Mouse (Mus musculus) neural tube, embryonic 13.5 days (tissue): ENCODE data around the gene Ubiad1. TPM values are rescaled to one million over a fixed set of nuclear protein-coding genes. Genes with fewer than 3 reads are reported as not detected.

Experiments used
- ATAC-seq: fragments of 200-750 bp; cut with Nextera tagmentation; 2 replicates; pipeline ENCODE4 v1.8.0; 2017; ENCODE audit warnings: low read depth, mild to moderate bottlenecking, moderate TSS enrichment, moderate library complexity
- H3K27ac ChIP-seq: fragments of 300-500 bp; sonication (generic); replicated peaks from 2 replicates; pipeline ENCODE4 v1.5.1; 2015; ENCODE audit warnings: moderate library complexity, mild to moderate bottlenecking, inconsistent platforms
- H3K27me3 ChIP-seq: fragments of 300-500 bp; sonication (generic); 2 replicates; pipeline ENCODE4 v1.6.1; 2015; ENCODE audit warnings: mild to moderate bottlenecking, inconsistent platforms
- H3K36me3 ChIP-seq: fragments of 300-500 bp; sonication (generic); 2 replicates; pipeline ENCODE4 v1.6.1; 2015; ENCODE audit warnings: mild to moderate bottlenecking, inconsistent platforms
- H3K4me1 ChIP-seq: fragments of 300-500 bp; sonication (generic); replicated peaks from 2 replicates; pipeline ENCODE4 v1.6.1; 2015; ENCODE audit warnings: inconsistent platforms
- H3K4me2 ChIP-seq: fragments of 300-500 bp; sonication (generic); 2 replicates; pipeline ENCODE4 v1.6.1; 2015; ENCODE audit warnings: inconsistent platforms, mild to moderate bottlenecking, moderate library complexity
- H3K4me3 ChIP-seq: fragments of 300-500 bp; sonication (generic); 2 replicates; pipeline ENCODE4 v1.5.1; 2015; ENCODE audit warnings: mild to moderate bottlenecking, inconsistent platforms
- H3K9ac ChIP-seq: fragments of 300-500 bp; sonication (generic); 2 replicates; pipeline ENCODE4 v1.6.1; 2015; ENCODE audit warnings: moderate library complexity, mild to moderate bottlenecking, inconsistent platforms
- H3K9me3 ChIP-seq: fragments of 300-500 bp; sonication (generic); 2 replicates; pipeline ENCODE4 v1.6.1; 2016; ENCODE audit warnings: inconsistent platforms
- WGBS: fragments of 180-500 bp; shearing (Covaris S2); methylation state at CpG from one replicate; pipeline ENCODE4 v1.1.7; 2015; 5-methylcytosine and 5-hydroxymethylcytosine counted together
- polyA plus RNA-seq: library from polyadenylated mRNA; unstranded; fragments of >200 nt; fragmentation: Nextera tagmentation; extraction: Ambion mirVana; gene quantifications from 2 replicates; pipeline ENCODE4 v1.2.1, GENCODE M21; 2015

Ubiad1 gene
- polyA plus RNA-seq, 1 experiment from 2014 or later, result 15.0 TPM

- H3K27ac ChIP-seq, result peak within 1 kb of the TSS; percentile 83
- H3K4me2 ChIP-seq, result peak within 1 kb of the TSS; percentile 82
- peaks cover 13% of the 10 kb centered on the region for H3K36me3 ChIP-seq
- peak within 1 kb of the TSS; percentile 89 for H3K9ac ChIP-seq
- H3K4me1 ChIP-seq, result peaks cover 48% of the 10 kb centered on the region
- ATAC-seq, result peak; percentile 97
- peak within 1 kb of the TSS; percentile 93 for H3K4me3 ChIP-seq
- under 1% methylated on average over 55 of the region's 56 CpGs for WGBS
- H3K9me3 ChIP-seq, result no peaks in the 10 kb centered on the region
- no peaks in the 10 kb centered on the region for H3K27me3 ChIP-seq
Measured at GRCm38 (mm10) chr4:148448179-148448852, 3.7 kb upstream of the Ubiad1 start, which contains the start of gene Mtor. Mtor (plus strand) TSS chr4:148448611.

GRCm38 (mm10) chr4:148442598-148442997, 2.0 kb downstream of the Ubiad1 start:
- H3K4me3 ChIP-seq, result no peak overlapping the region
- no peaks in the 10 kb centered on the region for H3K9me3 ChIP-seq
- no peak overlapping the region for H3K9ac ChIP-seq
- 86% methylated on average over 7 of the region's 7 CpGs for WGBS
- H3K27ac ChIP-seq, result no peak overlapping the region
- no peak for ATAC-seq
- no peaks in the 10 kb centered on the region for H3K36me3 ChIP-seq
- peaks cover 37% of the 10 kb centered on the region for H3K4me1 ChIP-seq
- H3K27me3 ChIP-seq, result no peaks in the 10 kb centered on the region
- H3K4me2 ChIP-seq, result no peak overlapping the region

GRCm38 (mm10) chr4:148441931-148442330, 2.6 kb downstream of the Ubiad1 start:
- 96% methylated on average over 5 of the region's 5 CpGs for WGBS
- no peak overlapping the region for H3K4me3 ChIP-seq
- ATAC-seq, result no peak
- no peak overlapping the region for H3K9ac ChIP-seq
- H3K4me2 ChIP-seq, result no peak overlapping the region
- no peak overlapping the region for H3K27ac ChIP-seq
- H3K27me3 ChIP-seq, result no peaks in the 10 kb centered on the region
- peaks cover 34% of the 10 kb centered on the region for H3K4me1 ChIP-seq
- H3K9me3 ChIP-seq, result no peaks in the 10 kb centered on the region
- no peaks in the 10 kb centered on the region for H3K36me3 ChIP-seq

GRCm38 (mm10) chr4:148435657-148436330, 8.8 kb downstream of the Ubiad1 start:
- Histone ChIP-seq H3K27ac (0 out of 2 replicates have a peak overlapping the region, but pooled peaks have one; percentile 5), H3K27me3 (no peaks in the 10 kb centered on the region), H3K4me2 (no peak overlapping the region), H3K9ac (0 out of 2 replicates have a peak overlapping the region, but pooled peaks have one; percentile 17), H3K36me3 (no peaks in the 10 kb centered on the region), H3K4me1 (peaks cover 30% of the 10 kb centered on the region), H3K4me3 (no peak overlapping the region), H3K9me3 (no peaks in the 10 kb centered on the region)
- 50% methylated on average over 6 of the region's 6 CpGs for WGBS
- peak; percentile 47; the same call in 1 of the 2 replicates for ATAC-seq

GRCm38 (mm10) chr4:148435106-148435505, 9.5 kb downstream of the Ubiad1 start:
- Histone ChIP-seq H3K9ac (0 out of 2 replicates have a peak overlapping the region, but pooled peaks have one; percentile 17), H3K4me3 (no peak overlapping the region), H3K4me1 (peaks cover 30% of the 10 kb centered on the region), H3K4me2 (no peak overlapping the region), H3K27ac (no peak overlapping the region), H3K9me3 (no peaks in the 10 kb centered on the region), H3K36me3 (no peaks in the 10 kb centered on the region), H3K27me3 (no peaks in the 10 kb centered on the region)
- 87% methylated on average over 3 of the region's 3 CpGs for WGBS
- no peak for ATAC-seq

- Histone ChIP-seq H3K4me3 (no peak overlapping the region), H3K4me2 (no peak overlapping the region), H3K27me3 (no peaks in the 10 kb centered on the region), H3K36me3 (no peaks in the 10 kb centered on the region), H3K4me1 (peaks cover 31% of the 10 kb centered on the region), H3K9me3 (no peaks in the 10 kb centered on the region), H3K9ac (no peak overlapping the region), H3K27ac (no peak overlapping the region)
- WGBS, result 77% methylated on average over 4 of the region's 4 CpGs
- ATAC-seq, result no peak
Measured at GRCm38 (mm10) chr4:148434554-148434953, 10.0 kb downstream of the Ubiad1 start.

- 84% methylated on average over 5 of the region's 5 CpGs for WGBS
- Histone ChIP-seq H3K4me3 (no peak overlapping the region), H3K27me3 (no peaks in the 10 kb centered on the region), H3K4me2 (no peak overlapping the region), H3K36me3 (no peaks in the 10 kb centered on the region), H3K27ac (no peak overlapping the region), H3K9ac (no peak overlapping the region), H3K4me1 (peaks cover 38% of the 10 kb centered on the region), H3K9me3 (no peaks in the 10 kb centered on the region)
- no peak for ATAC-seq
Measured at GRCm38 (mm10) chr4:148433813-148434212, 10.8 kb downstream of the Ubiad1 start.

GRCm38 (mm10) chr4:148433336-148433735, 11.2 kb downstream of the Ubiad1 start:
- Histone ChIP-seq H3K27me3 (no peaks in the 10 kb centered on the region), H3K9ac (no peak overlapping the region), H3K36me3 (no peaks in the 10 kb centered on the region), H3K4me1 (peaks cover 40% of the 10 kb centered on the region), H3K27ac (no peak overlapping the region), H3K9me3 (no peaks in the 10 kb centered on the region), H3K4me2 (no peak overlapping the region), H3K4me3 (no peak overlapping the region)
- no peak for ATAC-seq
- WGBS, result 83% methylated on average over 18 of the region's 18 CpGs

GRCm38 (mm10) chr4:148432488-148432887, 12.1 kb downstream of the Ubiad1 start:
- Histone ChIP-seq H3K27ac (no peak overlapping the region), H3K4me1 (peaks cover 45% of the 10 kb centered on the region), H3K4me3 (no peak overlapping the region), H3K9ac (no peak overlapping the region), H3K36me3 (no peaks in the 10 kb centered on the region), H3K27me3 (no peaks in the 10 kb centered on the region), H3K4me2 (no peak overlapping the region), H3K9me3 (no peaks in the 10 kb centered on the region)
- ATAC-seq, result no peak
- 80% methylated on average over 4 of the region's 4 CpGs for WGBS

GRCm38 (mm10) chr4:148430880-148431519, 13.6 kb downstream of the Ubiad1 start:
- Histone ChIP-seq H3K27ac (no peak overlapping the region), H3K9me3 (no peaks in the 10 kb centered on the region), H3K9ac (no peak overlapping the region), H3K27me3 (no peaks in the 10 kb centered on the region), H3K4me2 (no peak overlapping the region), H3K4me1 (peaks cover 51% of the 10 kb centered on the region), H3K4me3 (no peak overlapping the region), H3K36me3 (no peaks in the 10 kb centered on the region)
- WGBS, result 80% methylated on average over 11 of the region's 11 CpGs
- ATAC-seq, result no peak

- peaks cover 44% of the 10 kb centered on the region for H3K4me1 ChIP-seq
- ATAC-seq, result peak; percentile 50; the same call in 1 of the 2 replicates
- no peaks in the 10 kb centered on the region for H3K36me3 ChIP-seq
Measured at GRCm38 (mm10) chr4:148429686-148430085, 14.9 kb downstream of the Ubiad1 start.

GRCm38 (mm10) chr4:148429121-148429520, 15.4 kb downstream of the Ubiad1 start:
- H3K27me3 ChIP-seq, result no peaks in the 10 kb centered on the region
- H3K4me1 ChIP-seq, result peaks cover 44% of the 10 kb centered on the region
- no peak overlapping the region for H3K27ac ChIP-seq
- no peak overlapping the region for H3K4me3 ChIP-seq
- no peak for ATAC-seq
- no peaks in the 10 kb centered on the region for H3K36me3 ChIP-seq
- 79% methylated on average over 11 of the region's 11 CpGs for WGBS
- H3K9me3 ChIP-seq, result no peaks in the 10 kb centered on the region
- H3K9ac ChIP-seq, result no peak overlapping the region
- no peak overlapping the region for H3K4me2 ChIP-seq

More at GRCm38 (mm10) chr4:148429686-148430085, 14.9 kb downstream of the Ubiad1 start:
- Histone ChIP-seq H3K9me3 (no peaks in the 10 kb centered on the region), H3K27ac (no peak overlapping the region), H3K27me3 (no peaks in the 10 kb centered on the region), H3K9ac (no peak overlapping the region), H3K4me2 (no peak overlapping the region), H3K4me3 (no peak overlapping the region)
- 28% methylated on average over 6 of the region's 6 CpGs for WGBS
